Mouse (Mus musculus): Measurements from ENCODE around the gene Stxbp4.
A peak's percentile ranks its signal among the peaks of the same experiment; 100 is the strongest.

Gene Stxbp4

GRCm38 (mm10) chr11:90637440-90638311 is at the start of gene Stxbp4, which contains the start of gene Cox11:
TSS of gene Stxbp4 (minus strand) at chr11:90638084.
TSS of gene Cox11 (plus strand) at chr11:90638173.
- peak; percentile 90 to 93 for DNase-seq (ENCODE audit: low spot score in 2 of 2)

- DNase-seq (ENCODE audit: low spot score in 2 of 2): no peak
Observed at GRCm38 (mm10) chr11:90687040-90687439, 49.2 kb upstream of the Stxbp4 start.

- no peak for DNase-seq (ENCODE audit: low spot score in 2 of 2)
Observed at GRCm38 (mm10) chr11:90686287-90687025, 48.6 kb upstream of the Stxbp4 start.

- no peak for DNase-seq (ENCODE audit: low spot score in 2 of 2)
Observed at GRCm38 (mm10) chr11:90685196-90685595, 47.3 kb upstream of the Stxbp4 start.

- no peak for DNase-seq (ENCODE audit: low spot score in 2 of 2)
Observed at GRCm38 (mm10) chr11:90684765-90685164, 46.9 kb upstream of the Stxbp4 start.

- DNase-seq (ENCODE audit: low spot score in 2 of 2): no peak
Observed at GRCm38 (mm10) chr11:90681171-90681570, 43.3 kb upstream of the Stxbp4 start.

- no peak for DNase-seq (ENCODE audit: low spot score in 2 of 2)
Observed at GRCm38 (mm10) chr11:90678582-90678981, 40.7 kb upstream of the Stxbp4 start.

- peak in 1 of 2 experiments; percentile 14 for DNase-seq (ENCODE audit: low spot score in 2 of 2)
Observed at GRCm38 (mm10) chr11:90677771-90678288, 39.9 kb upstream of the Stxbp4 start.

GRCm38 (mm10) chr11:90677027-90677426 is 39.1 kb upstream of the Stxbp4 start:
- DNase-seq (ENCODE audit: low spot score in 2 of 2): no peak

GRCm38 (mm10) chr11:90675479-90676110 is 37.7 kb upstream of the Stxbp4 start:
- no peak for DNase-seq (ENCODE audit: low spot score in 2 of 2)

- DNase-seq (ENCODE audit: low spot score in 2 of 2): no peak
Observed at GRCm38 (mm10) chr11:90667325-90667724, 29.4 kb upstream of the Stxbp4 start.

GRCm38 (mm10) chr11:90666916-90667315 is 29.0 kb upstream of the Stxbp4 start:
- no peak for DNase-seq (ENCODE audit: low spot score in 2 of 2)

- no peak for DNase-seq (ENCODE audit: low spot score in 2 of 2)
Observed at GRCm38 (mm10) chr11:90666144-90666757, 28.4 kb upstream of the Stxbp4 start.

- no peak for DNase-seq (ENCODE audit: low spot score in 2 of 2)
Observed at GRCm38 (mm10) chr11:90665161-90665560, 27.3 kb upstream of the Stxbp4 start.

GRCm38 (mm10) chr11:90664345-90664986 is 26.6 kb upstream of the Stxbp4 start:
- no peak for DNase-seq (ENCODE audit: low spot score in 2 of 2)

- no peak for DNase-seq (ENCODE audit: low spot score in 2 of 2)
Observed at GRCm38 (mm10) chr11:90663618-90664297, 25.9 kb upstream of the Stxbp4 start.

GRCm38 (mm10) chr11:90663052-90663451 is 25.2 kb upstream of the Stxbp4 start:
- DNase-seq (ENCODE audit: low spot score in 2 of 2): no peak

- DNase-seq (ENCODE audit: low spot score in 2 of 2): no peak
Observed at GRCm38 (mm10) chr11:90660662-90661061, 22.8 kb upstream of the Stxbp4 start.

- DNase-seq (ENCODE audit: low spot score in 2 of 2): no peak
Observed at GRCm38 (mm10) chr11:90657527-90657926, 19.6 kb upstream of the Stxbp4 start.

GRCm38 (mm10) chr11:90652603-90653002 is 14.7 kb upstream of the Stxbp4 start:
- DNase-seq (ENCODE audit: low spot score in 2 of 2): no peak

Data from frontal cortex, postnatal 25 days (tissue).